Mouse (Mus musculus) layer of hippocampus, adult 9-10 months (tissue): ENCODE data around the gene Wbp1.
A peak's percentile ranks its signal among the peaks of the same experiment; 100 is the strongest.
"Not testable (repeated sequence)": the region's sequence is repeated elsewhere in the genome, so short reads cannot be mapped to it uniquely, and the experiment has no call there.

Experiments
- DNase-seq: peaks from one replicate; pipeline ENCODE4 v3.0.0; 2022; ENCODE audit warnings: low spot score

The Wbp1 gene

GRCm38 (mm10) chr6:83120930-83121862 is at the start of gene Wbp1:
TSS of gene Wbp1 (minus strand) at chr6:83121559.
- peak; percentile 99 for DNase-seq

GRCm38 (mm10) chr6:83171063-83171462 is 49.7 kb upstream of the Wbp1 start:
- DNase-seq: no peak

DNA sequence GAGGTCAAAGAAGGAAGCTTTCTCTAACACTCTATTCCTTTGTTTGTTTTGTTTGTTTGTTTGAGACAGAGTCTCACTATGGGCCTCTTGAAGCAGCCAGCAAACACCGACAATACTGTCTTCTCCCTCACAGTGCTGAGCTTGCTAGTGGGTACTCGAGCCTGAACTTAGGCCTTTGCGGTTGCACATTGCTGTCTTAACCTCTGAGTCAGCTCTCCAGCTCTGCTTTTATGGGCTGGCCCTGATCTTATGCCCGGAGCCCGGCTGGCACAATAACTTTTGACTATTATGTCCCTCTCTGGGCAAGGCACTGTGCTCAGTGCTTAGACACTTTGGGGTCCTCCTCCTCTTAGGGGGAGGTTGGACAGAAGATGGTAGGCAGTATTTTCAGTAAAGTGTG is 48.5 kb upstream of the Wbp1 start:
- no peak for DNase-seq

- DNase-seq: no peak
Measured at GRCm38 (mm10) chr6:83166243-83166630, 44.9 kb upstream of the Wbp1 start.

GRCm38 (mm10) chr6:83165607-83166242 is 44.4 kb upstream of the Wbp1 start, which contains the start of gene Dctn1:
TSS of gene Dctn1 (plus strand) at chr6:83165920.
- DNase-seq: peak; percentile 92

GRCm38 (mm10) chr6:83165026-83165606 is 43.8 kb upstream of the Wbp1 start:
- no peak for DNase-seq

- DNase-seq: no peak
Measured at GRCm38 (mm10) chr6:83162701-83163100, 41.3 kb upstream of the Wbp1 start.

DNA sequence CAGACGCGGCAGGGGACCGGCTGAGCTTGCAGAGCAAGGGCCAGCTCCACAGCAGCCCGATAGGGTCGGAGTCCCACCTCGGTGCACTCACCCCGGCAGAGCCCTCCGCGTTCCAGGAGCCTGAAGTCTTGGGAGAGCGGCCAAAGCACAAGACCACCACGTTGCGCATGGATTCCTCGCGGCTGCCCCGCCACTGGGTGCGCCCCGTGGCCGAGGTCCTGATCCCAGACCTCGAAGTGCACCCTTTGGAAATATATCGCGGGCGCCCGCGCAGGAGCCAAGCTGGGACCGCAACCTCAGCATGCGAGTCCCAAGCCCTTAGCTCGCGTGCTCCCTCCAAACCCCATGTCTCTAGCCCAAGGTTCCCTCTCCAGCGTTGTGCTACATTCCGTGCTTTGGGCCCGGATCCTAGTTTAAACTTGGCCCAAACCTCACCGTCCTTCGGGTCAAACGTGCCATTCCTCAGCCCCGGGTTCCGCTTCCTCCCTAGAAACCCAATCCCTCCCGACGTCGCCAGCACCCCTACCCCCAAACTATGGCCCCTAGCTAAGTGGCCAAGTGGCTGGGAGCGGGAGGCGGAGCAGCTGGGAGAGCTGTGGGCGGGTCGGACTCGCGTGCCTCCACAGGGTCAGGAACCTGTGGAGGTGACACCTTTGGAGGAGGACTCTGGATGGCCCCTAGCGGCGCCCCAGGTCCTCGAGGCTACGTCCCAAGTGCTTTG is 40.7 kb upstream of the Wbp1 start:
- DNase-seq: no peak

GRCm38 (mm10) chr6:83161442-83161841 is 40.1 kb upstream of the Wbp1 start:
- no peak for DNase-seq

GRCm38 (mm10) chr6:83159456-83159855 is 38.1 kb upstream of the Wbp1 start:
- not testable (repeated sequence) for DNase-seq

GRCm38 (mm10) chr6:83156259-83156684 is 34.9 kb upstream of the Wbp1 start, which contains the start of the genes Wdr54 and 1700003E16Rik:
TSS of gene Wdr54 (minus strand) at chr6:83156397.
TSS of gene 1700003E16Rik (plus strand) at chr6:83156404.
- no peak for DNase-seq

- DNase-seq: no peak
Measured at GRCm38 (mm10) chr6:83155552-83156238, 34.3 kb upstream of the Wbp1 start.

DNA sequence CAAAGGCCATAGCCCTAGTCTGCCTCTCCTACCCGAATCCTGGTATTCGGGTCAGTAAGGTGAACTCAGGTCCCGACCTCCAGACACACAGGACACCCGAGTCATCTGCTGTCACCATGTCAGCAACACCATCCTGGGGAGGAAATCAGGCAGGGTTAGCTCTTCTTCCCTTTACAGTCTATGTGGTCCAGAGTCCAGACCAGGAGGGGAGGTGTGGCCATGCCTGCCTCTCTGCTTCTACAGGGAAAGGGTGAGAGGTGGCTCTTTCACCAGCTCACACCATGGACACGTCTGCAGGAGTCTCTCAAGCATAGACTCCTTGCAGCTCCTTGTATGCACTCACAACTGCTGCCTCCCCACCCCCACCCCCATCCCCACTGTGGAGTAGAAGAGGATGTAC is 32.1 kb upstream of the Wbp1 start:
- DNase-seq: no peak

DNA sequence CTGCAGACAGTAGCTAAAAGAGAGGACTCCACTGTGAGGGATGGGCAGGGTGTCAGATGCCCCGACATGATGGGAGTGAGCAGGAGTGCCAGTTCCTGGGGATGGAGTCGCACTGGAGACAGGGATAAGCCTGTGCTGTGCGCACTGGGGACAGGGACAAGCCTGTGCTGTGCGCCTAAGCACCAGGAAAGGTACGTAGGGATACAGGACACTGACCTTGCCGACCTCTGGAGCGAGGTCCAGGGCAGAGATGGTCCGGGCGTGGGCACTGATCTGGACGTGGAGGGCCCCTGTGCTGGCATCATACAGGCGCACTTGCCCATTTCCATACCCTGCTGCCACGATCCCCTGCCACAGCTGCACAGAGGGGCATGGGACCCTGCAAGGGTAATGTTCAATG is 31.7 kb upstream of the Wbp1 start:
- DNase-seq: no peak

GRCm38 (mm10) chr6:83151721-83152120 is 30.4 kb upstream of the Wbp1 start:
- no peak for DNase-seq

- no peak for DNase-seq
Measured at GRCm38 (mm10) chr6:83147280-83147679, 25.9 kb upstream of the Wbp1 start.

- no peak for DNase-seq
Measured at GRCm38 (mm10) chr6:83145805-83146204, 24.4 kb upstream of the Wbp1 start.

- DNase-seq: no peak
Measured at GRCm38 (mm10) chr6:83145209-83145608, 23.9 kb upstream of the Wbp1 start.

GRCm38 (mm10) chr6:83142886-83143285 is 21.5 kb upstream of the Wbp1 start:
- no peak for DNase-seq

GRCm38 (mm10) chr6:83142211-83142731 is 20.9 kb upstream of the Wbp1 start:
- no peak for DNase-seq

GRCm38 (mm10) chr6:83141636-83142035 is 20.3 kb upstream of the Wbp1 start:
- DNase-seq: no peak
